24 mouse cellular contexts compared by ENCODE assay signal in genomic region chr8:82005466-82005865, GRCm38 (mm10).
DNase-seq lines count a peak whose midpoint lies in the region; ATAC-seq and TF ChIP-seq lines count a peak whose summit lies in the region.
"Had no signal": no experiment of that assay in that cellular context is flagged by ENCODE, and none has a peak within 500 bp of the region (broad histone marks: within the 10 kb centered on the region; RNA-seq: fewer than 3 reads in every experiment).

No protein-coding gene starts in this region.

- H3K4me1 ChIP-seq in forebrain, embryonic 14.5 days (ENCODE audit: control insufficient read depth, insufficient read depth, low read length), result no peaks in the 10 kb centered on the region
- no peaks in the 10 kb centered on the region for H3K4me1 ChIP-seq in forebrain, postnatal 0 days (ENCODE audit: insufficient read depth)
- H3K4me1 ChIP-seq in midbrain, postnatal 0 days (ENCODE audit: insufficient read depth, low read length), result no peaks in the 10 kb centered on the region
- H3K4me1 ChIP-seq in midbrain, embryonic 14.5 days (ENCODE audit: control insufficient read depth, insufficient read depth, low read length), result no peaks in the 10 kb centered on the region
- H3K4me1 ChIP-seq: embryonic facial prominence, embryonic 10.5 days; embryonic facial prominence, embryonic 12.5 days had no signal

- no peaks in the 10 kb centered on the region for H3K9me3 ChIP-seq in forebrain, embryonic 14.5 days (replicated peaks; ENCODE audit: control insufficient read depth, low read length)
- H3K9me3 ChIP-seq in forebrain, postnatal 0 days (ENCODE audit: low read length), result no peaks in the 10 kb centered on the region
- H3K9me3 ChIP-seq in midbrain, postnatal 0 days (ENCODE audit: low read length), result no peaks in the 10 kb centered on the region
- no peaks in the 10 kb centered on the region for H3K9me3 ChIP-seq in midbrain, embryonic 14.5 days (ENCODE audit: control insufficient read depth, low read length)
- H3K9me3 ChIP-seq: embryonic facial prominence, embryonic 10.5 days; embryonic facial prominence, embryonic 12.5 days; forebrain, embryonic 13.5 days; G1E had no signal

- TF ChIP-seq CTCF in forebrain, postnatal 0 days (IDR thresholded peaks at IDR 0.05; ENCODE audit: low read depth), result no peak
- TF ChIP-seq CTCF in midbrain, postnatal 0 days (IDR thresholded peaks at IDR 0.05), result no peak
- no peak for TF ChIP-seq CTCF in brain, embryonic 14.5 days (IDR thresholded peaks at IDR 0.05; ENCODE audit: borderline replicate concordance, extremely low read depth, insufficient read depth, insufficient read length)

- no peak for TF ChIP-seq POLR2A in brain, embryonic 14.5 days (IDR thresholded peaks at IDR 0.05; ENCODE audit: borderline replicate concordance, extremely low read depth, insufficient read depth, insufficient read length, poor library complexity, severe bottlenecking)

- no peak overlapping the region for H3K4me2 ChIP-seq in forebrain, embryonic 14.5 days (ENCODE audit: low read length)
- no peak overlapping the region for H3K4me2 ChIP-seq in forebrain, postnatal 0 days (ENCODE audit: low read depth)
- H3K4me2 ChIP-seq in midbrain, postnatal 0 days (ENCODE audit: low read depth, low read length, poor library complexity, severe bottlenecking), result no peak overlapping the region
- no peak overlapping the region for H3K4me2 ChIP-seq in midbrain, embryonic 14.5 days (ENCODE audit: low read length)
- H3K4me2 ChIP-seq: embryonic facial prominence, embryonic 12.5 days; forebrain, embryonic 13.5 days had no signal

- no peak overlapping the region for H3K27ac ChIP-seq in forebrain, embryonic 14.5 days (ENCODE audit: low read depth, low read length)
- H3K27ac ChIP-seq in forebrain, postnatal 0 days (ENCODE audit: low read depth, low read length), result no peak overlapping the region
- no peak overlapping the region for H3K27ac ChIP-seq in midbrain, postnatal 0 days (ENCODE audit: low read depth, low read length)
- no peak overlapping the region for H3K27ac ChIP-seq in midbrain, embryonic 14.5 days (replicated peaks; ENCODE audit: low read depth, low read length)
- H3K27ac ChIP-seq: embryonic facial prominence, embryonic 10.5 days; embryonic facial prominence, embryonic 12.5 days; forebrain, embryonic 13.5 days had no signal

- peak; percentile 63 for DNase-seq in forebrain, embryonic 14.5 days (ENCODE audit: low spot score)
- DNase-seq in forebrain, postnatal 0 days, result no peak
- peak; percentile 12 for DNase-seq in midbrain, postnatal 0 days (ENCODE audit: low spot score)
- no peak for DNase-seq in midbrain, embryonic 14.5 days
- DNase-seq in brain, embryonic 14.5 days (ENCODE audit: low read depth), result peak; percentile 71
- no peak for DNase-seq in right cerebral cortex, adult 2 months (ENCODE audit: low spot score in 2 of 2)
- DNase-seq: adrenal gland, adult 8-10 months; adrenal gland, postnatal 14 days; adrenal gland, postnatal 36 days; B cell, adult 2 months; cerebellum, adult 11 months; cerebellum, adult 18-20 months; cerebellum, adult 8-10 months; cerebellum, adult 9-11 months; cerebellum, postnatal 14 days had no signal

- WGBS in forebrain, embryonic 14.5 days, result 20% methylated on average over 2 of the region's 2 CpGs
- 15% methylated on average over 2 of the region's 2 CpGs for WGBS in forebrain, postnatal 0 days
- 72% methylated on average over 2 of the region's 2 CpGs for WGBS in midbrain, postnatal 0 days
- WGBS in midbrain, embryonic 14.5 days, result 86% methylated on average over 2 of the region's 2 CpGs

- no peak overlapping the region for H3K9ac ChIP-seq in forebrain, embryonic 14.5 days (ENCODE audit: low read length)
- H3K9ac ChIP-seq in forebrain, postnatal 0 days, result no peak overlapping the region
- H3K9ac ChIP-seq in midbrain, postnatal 0 days (replicated peaks; ENCODE audit: low read length, poor library complexity, severe bottlenecking), result no peak overlapping the region
- H3K9ac ChIP-seq in midbrain, embryonic 14.5 days (replicated peaks; ENCODE audit: low read length), result no peak overlapping the region
- H3K9ac ChIP-seq: embryonic facial prominence, embryonic 12.5 days; forebrain, embryonic 13.5 days had no signal

- no peaks in the 10 kb centered on the region for H3K27me3 ChIP-seq in forebrain, embryonic 14.5 days (replicated peaks; ENCODE audit: control insufficient read depth, insufficient read depth, low read length)
- no peaks in the 10 kb centered on the region for H3K27me3 ChIP-seq in forebrain, postnatal 0 days (ENCODE audit: insufficient read depth, low read length)
- no peaks in the 10 kb centered on the region for H3K27me3 ChIP-seq in midbrain, postnatal 0 days (ENCODE audit: insufficient read depth, low read length)
- H3K27me3 ChIP-seq in midbrain, embryonic 14.5 days (ENCODE audit: control insufficient read depth, insufficient read depth, low read length), result no peaks in the 10 kb centered on the region
- H3K27me3 ChIP-seq: CH12.LX; embryonic facial prominence, embryonic 12.5 days; forebrain, embryonic 13.5 days; Patski had no signal

- no peak; the same call in 1 of the 2 replicates for ATAC-seq in forebrain, embryonic 14.5 days
- ATAC-seq in forebrain, postnatal 0 days, result no peak
- ATAC-seq in midbrain, postnatal 0 days (ENCODE audit: low FRiP score), result no peak
- no peak for ATAC-seq in midbrain, embryonic 14.5 days (ENCODE audit: low FRiP score, low TSS enrichment)
- ATAC-seq: activated CD4-positive, CD25-positive, alpha-beta regulatory T cell, adult 4 months; CD4-positive, CD25-positive, alpha-beta regulatory T cell, adult 4 months; forebrain, embryonic 13.5 days; forebrain, embryonic 16.5 days; Patski had no signal

- no peaks in the 10 kb centered on the region for H3K36me3 ChIP-seq in forebrain, embryonic 14.5 days (ENCODE audit: control insufficient read depth, insufficient read depth, low read length)
- no peaks in the 10 kb centered on the region for H3K36me3 ChIP-seq in forebrain, postnatal 0 days (ENCODE audit: insufficient read depth)
- no peaks in the 10 kb centered on the region for H3K36me3 ChIP-seq in midbrain, postnatal 0 days (ENCODE audit: insufficient read depth, low read length)
- no peaks in the 10 kb centered on the region for H3K36me3 ChIP-seq in midbrain, embryonic 14.5 days (ENCODE audit: control insufficient read depth, insufficient read depth, low read length)
- H3K36me3 ChIP-seq: embryonic facial prominence, embryonic 10.5 days; embryonic facial prominence, embryonic 12.5 days had no signal

- H3K4me3 ChIP-seq in forebrain, embryonic 14.5 days (ENCODE audit: low read depth, low read length), result no peak overlapping the region
- H3K4me3 ChIP-seq in forebrain, postnatal 0 days (ENCODE audit: low read depth, low read length), result no peak overlapping the region
- no peak overlapping the region for H3K4me3 ChIP-seq in midbrain, postnatal 0 days (ENCODE audit: low read depth, low read length)
- H3K4me3 ChIP-seq in midbrain, embryonic 14.5 days (replicated peaks; ENCODE audit: low read depth, low read length), result no peak overlapping the region
- H3K4me3 ChIP-seq: embryonic facial prominence, embryonic 10.5 days; embryonic facial prominence, embryonic 12.5 days; forebrain, embryonic 13.5 days had no signal

Comparison
In these comparisons a context has a peak if more than half of its experiments do, and no peak if none do; other contexts are left out.
1. DNase-seq: peak in forebrain, embryonic 14.5 days (single experiment), midbrain, postnatal 0 days (single experiment) and brain, embryonic 14.5 days (single experiment); none in forebrain, postnatal 0 days (single experiment), midbrain, embryonic 14.5 days (single experiment) and right cerebral cortex, adult 2 months (0 of 2).